Mouse (Mus musculus): ENCODE data around the gene Rccd1. TPM values are rescaled to one million over a fixed set of nuclear protein-coding genes. Genes with fewer than 3 reads are reported as not detected.

Rccd1 gene
- polyA plus RNA-seq, 1 experiment from 2014 or later, result 2.3 TPM

GRCm38 (mm10) chr7:80267764-80268163 is 56.5 kb downstream of the Rccd1 start:
- Histone ChIP-seq H3K27me3 (ENCODE audit: control insufficient read depth, insufficient read depth, low read depth, low read length) (no peaks in the 10 kb centered on the region), H3K27ac (ENCODE audit: low read length) (no peak overlapping the region), H3K4me2 (ENCODE audit: low read depth, low read length) (no peak overlapping the region), H3K9me3 (replicated peaks; ENCODE audit: control insufficient read depth, low read length) (no peaks in the 10 kb centered on the region), H3K4me3 (ENCODE audit: low read depth, low read length) (no peak overlapping the region), H3K4me1 (ENCODE audit: control insufficient read depth, low read depth, low read length) (peaks cover 20% of the 10 kb centered on the region), H3K36me3 (ENCODE audit: control insufficient read depth, insufficient read depth) (peaks cover 27% of the 10 kb centered on the region), H3K9ac (ENCODE audit: low read depth, low read length) (no peak overlapping the region)
- WGBS (ENCODE audit: insufficient replicate concordance), result 50% methylated on average over 1 of the region's 1 CpGs
- ATAC-seq (ENCODE audit: low read depth), result no peak

GRCm38 (mm10) chr7:80264606-80265005 is 59.6 kb downstream of the Rccd1 start:
- Histone ChIP-seq H3K4me1 (ENCODE audit: control insufficient read depth, low read depth, low read length) (peaks cover 21% of the 10 kb centered on the region), H3K4me3 (ENCODE audit: low read depth, low read length) (no peak overlapping the region), H3K27ac (ENCODE audit: low read length) (no peak overlapping the region), H3K27me3 (ENCODE audit: control insufficient read depth, insufficient read depth, low read depth, low read length) (no peaks in the 10 kb centered on the region), H3K9ac (ENCODE audit: low read depth, low read length) (no peak overlapping the region), H3K36me3 (ENCODE audit: control insufficient read depth, insufficient read depth) (peaks cover 27% of the 10 kb centered on the region), H3K9me3 (replicated peaks; ENCODE audit: control insufficient read depth, low read length) (no peaks in the 10 kb centered on the region), H3K4me2 (ENCODE audit: low read depth, low read length) (no peak overlapping the region)
- ATAC-seq (ENCODE audit: low read depth), result no peak
- 88% methylated on average over 12 of the region's 12 CpGs for WGBS (ENCODE audit: insufficient replicate concordance)

GRCm38 (mm10) chr7:80261372-80261990 is 62.8 kb downstream of the Rccd1 start:
- Histone ChIP-seq H3K4me3 (ENCODE audit: low read depth, low read length) (peak overlapping the region; percentile 79), H3K36me3 (ENCODE audit: control insufficient read depth, insufficient read depth) (peaks cover 21% of the 10 kb centered on the region), H3K27ac (ENCODE audit: low read length) (peak overlapping the region; percentile 80), H3K27me3 (ENCODE audit: control insufficient read depth, insufficient read depth, low read depth, low read length) (no peaks in the 10 kb centered on the region), H3K4me1 (ENCODE audit: control insufficient read depth, low read depth, low read length) (peaks cover 12% of the 10 kb centered on the region), H3K4me2 (ENCODE audit: low read depth, low read length) (peak overlapping the region; percentile 73), H3K9me3 (replicated peaks; ENCODE audit: control insufficient read depth, low read length) (no peaks in the 10 kb centered on the region), H3K9ac (ENCODE audit: low read depth, low read length) (peak overlapping the region; percentile 82)
- under 1% methylated on average over 32 of the region's 32 CpGs for WGBS (ENCODE audit: insufficient replicate concordance)
- peak; percentile 57 for ATAC-seq (ENCODE audit: low read depth)

GRCm38 (mm10) chr7:80260625-80261371 is 63.5 kb downstream of the Rccd1 start, which contains the start of gene Ngrn:
TSS of gene Ngrn (plus strand) at chr7:80261215.
- WGBS (ENCODE audit: insufficient replicate concordance), result 25% methylated on average over 40 of the region's 40 CpGs
- H3K9ac ChIP-seq (ENCODE audit: low read depth, low read length), result peak within 1 kb of the TSS; percentile 82
- peak; percentile 89 for ATAC-seq (ENCODE audit: low read depth)

GRCm38 (mm10) chr7:80257706-80258105 is 66.5 kb downstream of the Rccd1 start:
- H3K4me1 ChIP-seq (ENCODE audit: control insufficient read depth, low read depth, low read length), result peaks cover 17% of the 10 kb centered on the region
- no peak overlapping the region for H3K27ac ChIP-seq (ENCODE audit: low read length)
- ATAC-seq (ENCODE audit: low read depth), result no peak
- WGBS (ENCODE audit: insufficient replicate concordance), result 44% methylated on average over 2 of the region's 2 CpGs
- H3K4me2 ChIP-seq (ENCODE audit: low read depth, low read length), result no peak overlapping the region
- no peaks in the 10 kb centered on the region for H3K36me3 ChIP-seq (ENCODE audit: control insufficient read depth, insufficient read depth)
- no peak overlapping the region for H3K9ac ChIP-seq (ENCODE audit: low read depth, low read length)
- no peaks in the 10 kb centered on the region for H3K27me3 ChIP-seq (ENCODE audit: control insufficient read depth, insufficient read depth, low read depth, low read length)
- H3K4me3 ChIP-seq (ENCODE audit: low read depth, low read length), result no peak overlapping the region
- H3K9me3 ChIP-seq (replicated peaks; ENCODE audit: control insufficient read depth, low read length), result no peaks in the 10 kb centered on the region

More at GRCm38 (mm10) chr7:80260625-80261371, 63.5 kb downstream of the Rccd1 start, which contains the start of gene Ngrn:
- Histone ChIP-seq H3K27ac (ENCODE audit: low read length) (peak within 1 kb of the TSS; percentile 80), H3K36me3 (ENCODE audit: control insufficient read depth, insufficient read depth) (peaks cover 16% of the 10 kb centered on the region), H3K9me3 (replicated peaks; ENCODE audit: control insufficient read depth, low read length) (no peaks in the 10 kb centered on the region), H3K4me1 (ENCODE audit: control insufficient read depth, low read depth, low read length) (peaks cover 12% of the 10 kb centered on the region), H3K4me3 (ENCODE audit: low read depth, low read length) (peak within 1 kb of the TSS; percentile 79), H3K4me2 (ENCODE audit: low read depth, low read length) (peak within 1 kb of the TSS; percentile 73), H3K27me3 (ENCODE audit: control insufficient read depth, insufficient read depth, low read depth, low read length) (no peaks in the 10 kb centered on the region)

- no peaks in the 10 kb centered on the region for H3K36me3 ChIP-seq (ENCODE audit: control insufficient read depth, insufficient read depth)
- H3K27me3 ChIP-seq (ENCODE audit: control insufficient read depth, insufficient read depth, low read depth, low read length), result no peaks in the 10 kb centered on the region
- no peak overlapping the region for H3K27ac ChIP-seq (ENCODE audit: low read length)
- no peak overlapping the region for H3K9ac ChIP-seq (ENCODE audit: low read depth, low read length)
- WGBS (ENCODE audit: insufficient replicate concordance), result 50% methylated on average over 2 of the region's 2 CpGs
- no peak for ATAC-seq (ENCODE audit: low read depth)
- H3K4me2 ChIP-seq (ENCODE audit: low read depth, low read length), result no peak overlapping the region
- peaks cover 12% of the 10 kb centered on the region for H3K4me1 ChIP-seq (ENCODE audit: control insufficient read depth, low read depth, low read length)
- no peaks in the 10 kb centered on the region for H3K9me3 ChIP-seq (replicated peaks; ENCODE audit: control insufficient read depth, low read length)
- H3K4me3 ChIP-seq (ENCODE audit: low read depth, low read length), result no peak overlapping the region
These were observed 68.3 kb downstream of the Rccd1 start for GRCm38 (mm10) chr7:80255981-80256380.

- Histone ChIP-seq H3K9ac (ENCODE audit: low read depth, low read length) (no peak overlapping the region), H3K27me3 (ENCODE audit: control insufficient read depth, insufficient read depth, low read depth, low read length) (no peaks in the 10 kb centered on the region), H3K9me3 (replicated peaks; ENCODE audit: control insufficient read depth, low read length) (no peaks in the 10 kb centered on the region), H3K36me3 (ENCODE audit: control insufficient read depth, insufficient read depth) (no peaks in the 10 kb centered on the region), H3K4me1 (ENCODE audit: control insufficient read depth, low read depth, low read length) (peaks cover 7% of the 10 kb centered on the region), H3K27ac (ENCODE audit: low read length) (no peak overlapping the region), H3K4me2 (ENCODE audit: low read depth, low read length) (no peak overlapping the region), H3K4me3 (ENCODE audit: low read depth, low read length) (no peak overlapping the region)
- no peak for ATAC-seq (ENCODE audit: low read depth)
- WGBS (ENCODE audit: insufficient replicate concordance), result 37% methylated on average over 11 of the region's 11 CpGs
These were observed 71.4 kb downstream of the Rccd1 start for GRCm38 (mm10) chr7:80252886-80253285.

- Histone ChIP-seq H3K27me3 (ENCODE audit: control insufficient read depth, insufficient read depth, low read depth, low read length) (no peaks in the 10 kb centered on the region), H3K36me3 (ENCODE audit: control insufficient read depth, insufficient read depth) (no peaks in the 10 kb centered on the region), H3K4me2 (ENCODE audit: low read depth, low read length) (no peak overlapping the region), H3K9ac (ENCODE audit: low read depth, low read length) (no peak overlapping the region), H3K9me3 (replicated peaks; ENCODE audit: control insufficient read depth, low read length) (no peaks in the 10 kb centered on the region), H3K4me1 (ENCODE audit: control insufficient read depth, low read depth, low read length) (peaks cover 7% of the 10 kb centered on the region), H3K4me3 (ENCODE audit: low read depth, low read length) (no peak overlapping the region), H3K27ac (ENCODE audit: low read length) (no peak overlapping the region)
- WGBS (ENCODE audit: insufficient replicate concordance), result 75% methylated on average over 7 of the region's 7 CpGs
- no peak for ATAC-seq (ENCODE audit: low read depth)
These were observed 71.8 kb downstream of the Rccd1 start for GRCm38 (mm10) chr7:80252437-80252836.

- H3K9me3 ChIP-seq (replicated peaks; ENCODE audit: control insufficient read depth, low read length), result no peaks in the 10 kb centered on the region
- no peaks in the 10 kb centered on the region for H3K27me3 ChIP-seq (ENCODE audit: control insufficient read depth, insufficient read depth, low read depth, low read length)
- peak overlapping the region; percentile 77 for H3K4me2 ChIP-seq (ENCODE audit: low read depth, low read length)
- WGBS (ENCODE audit: insufficient replicate concordance), result 16% methylated on average over 7 of the region's 7 CpGs
- ATAC-seq (ENCODE audit: low read depth), result no peak
- H3K4me1 ChIP-seq (ENCODE audit: control insufficient read depth, low read depth, low read length), result peaks cover 7% of the 10 kb centered on the region
- no peak overlapping the region for H3K9ac ChIP-seq (ENCODE audit: low read depth, low read length)
- H3K27ac ChIP-seq (ENCODE audit: low read length), result no peak overlapping the region
- peak overlapping the region; percentile 76 for H3K4me3 ChIP-seq (ENCODE audit: low read depth, low read length)
- no peaks in the 10 kb centered on the region for H3K36me3 ChIP-seq (ENCODE audit: control insufficient read depth, insufficient read depth)
These were observed 77.4 kb downstream of the Rccd1 start for GRCm38 (mm10) chr7:80246859-80247258.
